Mouse (Mus musculus) urinary bladder, postnatal 10 days (tissue): Measurements from ENCODE around the gene Rnf182.

Source experiments
- DNase-seq: peaks from one replicate; pipeline ENCODE4 v3.0.0; 2022; ENCODE audit warnings: low spot score

Rnf182 gene

GRCm38 (mm10) chr13:43615577-43616254 is at the start of gene Rnf182:
Gene Rnf182 (plus strand): TSS chr13:43615710.
- DNase-seq = peak; percentile 25

DNA sequence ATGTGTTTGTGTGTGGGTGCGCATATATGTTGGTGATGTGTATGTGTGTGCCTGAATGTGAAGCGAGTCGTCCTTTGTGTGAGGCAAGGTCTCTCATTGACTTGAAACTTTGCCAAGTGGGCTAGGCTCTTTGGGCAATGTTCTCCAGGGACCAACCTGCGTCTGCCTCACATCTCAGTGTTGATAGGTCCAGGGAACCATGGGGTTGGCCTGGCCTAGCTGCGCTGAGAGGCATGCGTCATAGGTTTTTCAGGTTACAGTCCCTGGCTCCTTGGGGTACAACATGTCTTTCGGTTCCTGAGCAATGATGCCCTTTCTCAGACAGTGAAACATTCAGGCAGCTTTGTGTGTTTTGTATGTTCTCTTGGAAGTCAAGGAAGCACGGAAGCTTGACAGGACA is 49.3 kb upstream of the Rnf182 start:
- DNase-seq = no peak

GRCm38 (mm10) chr13:43567141-43567891 is 48.2 kb upstream of the Rnf182 start:
- DNase-seq = no peak

DNA sequence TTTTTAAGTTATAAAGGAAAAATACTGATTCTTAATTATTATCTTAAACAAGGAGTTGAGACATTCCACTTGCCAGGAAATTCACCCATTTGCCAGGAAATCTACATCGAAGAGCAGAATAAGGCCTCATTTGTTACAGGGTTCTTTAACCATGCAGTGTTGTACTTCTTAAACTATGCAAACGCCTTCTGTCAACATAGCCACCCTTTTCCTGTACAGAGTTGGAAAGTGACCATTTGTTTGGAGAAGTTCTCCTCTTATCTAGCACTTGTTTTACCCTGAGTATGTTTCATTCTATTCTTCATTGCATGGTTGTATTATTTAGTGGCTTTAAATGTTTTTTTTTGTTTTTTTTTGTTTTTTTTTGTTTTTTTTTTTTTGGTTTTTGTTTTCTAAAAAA is 41.5 kb upstream of the Rnf182 start:
- no peak for DNase-seq

- no peak for DNase-seq
Measured at GRCm38 (mm10) chr13:43575431-43575830, 40.1 kb upstream of the Rnf182 start.

DNA sequence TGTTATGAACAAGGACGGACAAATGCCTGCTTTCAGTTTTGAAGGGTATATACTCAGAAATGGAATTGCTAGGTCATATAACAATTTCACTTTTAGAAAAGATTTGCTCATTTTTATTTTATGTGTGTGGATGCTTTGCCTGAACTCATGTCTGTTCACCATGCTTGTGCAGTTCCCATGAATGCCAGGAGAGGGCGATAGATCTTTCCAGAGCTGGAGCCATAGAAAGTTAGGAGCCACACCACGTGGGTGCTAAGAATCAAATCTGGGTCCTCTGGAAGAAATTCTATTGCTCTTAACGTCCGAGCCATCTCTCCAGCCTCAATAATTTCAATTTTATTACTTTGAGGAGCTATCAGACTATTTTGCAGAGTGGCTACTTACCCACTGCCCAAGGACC is 38.3 kb upstream of the Rnf182 start:
- no peak for DNase-seq

- no peak for DNase-seq
Measured at GRCm38 (mm10) chr13:43577766-43578165, 37.7 kb upstream of the Rnf182 start.

GRCm38 (mm10) chr13:43579740-43580139 is 35.8 kb upstream of the Rnf182 start:
- no peak for DNase-seq

DNA sequence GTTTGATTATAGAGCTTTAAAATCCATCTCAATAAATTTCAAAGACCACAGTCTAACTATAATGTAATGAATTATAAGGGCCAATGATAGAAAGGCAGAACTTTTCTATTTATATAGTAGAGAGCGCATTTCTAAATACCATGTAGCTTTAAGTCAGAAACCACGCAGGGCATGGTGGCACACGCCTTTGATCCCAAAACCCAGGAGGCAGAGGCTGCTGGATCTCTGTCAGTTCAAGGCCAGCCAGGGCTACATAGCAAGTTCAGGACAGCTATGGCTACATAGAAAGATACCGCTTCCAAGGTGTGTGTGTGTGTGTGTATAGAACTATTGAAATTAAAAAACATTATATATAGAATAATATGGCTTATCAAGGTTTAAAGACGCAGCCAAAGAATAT is 34.8 kb upstream of the Rnf182 start:
- DNase-seq = no peak

GRCm38 (mm10) chr13:43582961-43583360 is 32.5 kb upstream of the Rnf182 start:
- DNase-seq = no peak

DNA sequence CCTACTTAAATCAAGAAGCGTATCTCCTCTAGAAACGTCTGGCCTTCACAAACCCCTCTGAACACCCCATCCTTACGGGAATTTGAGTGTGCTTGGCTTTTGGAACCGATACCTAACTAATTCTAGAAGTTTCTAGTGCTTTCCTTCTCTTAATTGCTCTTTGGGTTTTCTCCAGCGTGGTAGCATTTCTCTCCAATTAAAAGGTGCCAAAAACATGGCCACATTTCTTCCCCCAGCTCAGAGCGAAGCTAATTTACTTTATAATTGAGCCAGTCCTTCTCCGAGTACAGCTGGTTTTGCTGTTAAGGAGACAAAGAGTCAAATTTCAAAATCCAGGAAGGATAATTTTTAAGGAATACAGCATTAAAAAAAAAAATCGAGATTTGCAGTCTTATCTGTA is 32.0 kb upstream of the Rnf182 start:
- DNase-seq = no peak

- DNase-seq = no peak
Measured at GRCm38 (mm10) chr13:43585335-43585734, 30.2 kb upstream of the Rnf182 start.

GRCm38 (mm10) chr13:43586966-43587365 is 28.5 kb upstream of the Rnf182 start:
- DNase-seq = no peak

DNA sequence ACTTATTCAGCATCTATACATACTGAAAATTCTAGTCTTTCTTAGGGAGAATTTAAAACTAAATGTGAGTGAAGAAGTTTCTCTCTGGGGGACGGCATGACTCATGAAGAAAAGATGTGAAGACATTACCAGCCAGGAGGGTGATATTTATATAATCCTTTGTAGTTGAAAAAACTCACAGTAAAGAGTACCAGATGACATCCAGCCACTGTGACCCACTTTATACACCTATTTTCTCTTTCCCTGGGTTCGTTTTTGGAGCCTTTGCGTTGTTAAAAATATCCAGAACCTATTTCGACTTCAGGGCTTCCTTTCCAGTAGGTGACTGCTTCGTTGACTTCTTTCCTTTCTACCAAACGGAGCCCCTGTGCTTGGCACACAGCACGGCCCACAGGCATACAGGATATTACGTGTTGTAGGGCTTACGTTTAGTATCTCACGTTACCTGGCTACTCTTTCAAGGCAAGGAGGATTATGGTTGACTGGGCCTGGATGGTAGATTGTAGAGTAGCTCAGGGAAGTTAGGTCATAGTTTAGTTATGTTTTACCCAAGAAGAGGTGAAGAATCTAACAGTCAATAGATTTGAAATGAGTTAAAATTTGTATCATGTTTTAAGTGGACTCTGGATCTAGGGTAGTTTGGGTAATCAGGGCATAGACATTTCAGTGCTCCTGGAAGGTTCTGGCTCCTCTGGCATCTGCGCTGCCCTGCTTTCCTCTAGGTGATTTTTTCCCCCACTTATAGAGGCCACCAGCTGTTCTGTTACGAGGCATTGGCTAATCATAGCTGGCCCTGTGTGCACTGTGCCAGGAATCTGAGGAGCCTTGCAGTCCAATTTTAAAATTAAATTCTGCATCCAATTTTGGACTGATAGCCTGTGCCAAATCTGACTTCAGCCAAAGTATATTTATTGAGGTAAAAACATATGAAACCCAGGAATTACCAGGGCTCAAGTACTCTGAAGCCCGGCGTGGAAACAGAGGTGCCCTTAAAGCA is 27.4 kb upstream of the Rnf182 start:
- DNase-seq = no peak

- DNase-seq = no peak
Measured at GRCm38 (mm10) chr13:43591828-43592680, 23.5 kb upstream of the Rnf182 start.

- DNase-seq = no peak
Measured at GRCm38 (mm10) chr13:43592681-43593068, 22.8 kb upstream of the Rnf182 start.

DNA sequence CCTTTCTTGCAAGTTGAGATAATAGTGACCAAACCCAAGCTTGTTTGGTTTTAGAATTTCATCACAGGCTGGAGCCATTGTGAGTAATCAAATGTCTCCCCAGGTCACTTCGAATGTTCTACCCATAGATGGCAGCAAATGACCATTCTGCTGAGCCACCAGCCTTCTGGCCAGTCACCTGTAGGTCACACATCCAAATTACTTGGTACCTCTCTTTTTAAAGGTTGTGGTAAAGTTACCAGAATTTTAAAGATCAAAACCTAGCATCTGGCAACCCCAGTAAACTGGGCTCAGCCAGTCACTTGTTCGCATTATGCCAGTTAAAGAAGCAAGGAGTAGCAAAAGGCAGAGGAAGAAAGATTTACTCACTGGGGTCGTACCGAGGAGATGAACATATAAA is 19.6 kb upstream of the Rnf182 start:
- no peak for DNase-seq

DNA sequence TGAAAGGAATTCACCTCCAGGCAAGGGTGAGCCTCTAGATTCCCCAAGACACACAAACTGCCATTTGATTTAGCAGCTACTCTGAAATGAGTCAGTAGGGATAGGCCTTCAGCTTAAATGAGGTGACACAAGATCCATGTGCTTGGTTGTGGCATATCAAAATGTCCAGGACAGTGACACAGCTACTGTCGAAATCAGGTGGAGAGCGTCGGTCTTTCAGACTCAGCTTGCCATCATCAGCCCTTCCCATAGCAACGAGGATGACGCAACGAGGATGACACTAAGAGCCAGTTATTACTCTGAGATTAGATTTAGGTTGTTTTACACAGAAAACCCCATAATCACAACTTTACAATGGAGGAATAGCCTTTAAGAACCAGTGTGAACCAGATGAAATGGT is 14.5 kb upstream of the Rnf182 start:
- no peak for DNase-seq

DNA sequence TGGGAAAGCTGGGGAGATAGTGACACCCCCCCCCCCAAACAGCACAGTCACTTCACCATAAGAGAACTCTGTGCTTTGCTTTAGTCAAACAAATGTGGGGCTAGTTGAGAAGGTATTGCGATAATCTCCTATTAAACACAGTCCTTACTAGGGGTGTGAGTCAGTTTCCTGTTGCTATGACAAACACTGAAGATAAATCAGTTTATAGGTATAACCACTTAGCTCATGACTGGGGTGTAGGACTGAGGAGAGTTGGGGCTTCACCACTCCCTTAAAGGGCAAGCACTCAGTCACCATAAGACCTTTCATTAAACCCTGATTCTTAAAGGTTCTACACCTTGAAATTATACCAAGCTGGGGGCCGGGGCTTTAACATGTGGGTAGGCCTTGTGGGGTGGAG is 13.1 kb upstream of the Rnf182 start:
- no peak for DNase-seq

DNA sequence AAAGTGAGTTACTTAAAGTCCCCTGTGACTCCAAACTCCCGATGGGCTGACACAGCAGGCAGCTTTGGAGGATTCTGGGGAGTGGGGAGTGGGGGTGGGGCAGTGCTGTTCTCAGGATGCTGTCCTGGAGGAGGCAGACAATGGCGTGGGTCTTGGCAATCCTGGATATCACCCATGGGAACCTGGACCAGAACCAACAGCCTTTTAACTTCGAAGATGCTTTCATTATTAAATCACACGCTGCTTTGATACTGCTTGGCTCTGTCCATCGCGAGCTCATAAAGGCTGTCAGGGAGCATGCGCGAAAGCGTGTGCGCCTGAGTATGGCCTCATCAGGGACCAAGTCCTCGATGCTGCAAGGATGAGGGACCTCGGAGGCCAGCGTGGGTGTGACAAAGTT is 12.5 kb upstream of the Rnf182 start:
- DNase-seq = no peak

DNA sequence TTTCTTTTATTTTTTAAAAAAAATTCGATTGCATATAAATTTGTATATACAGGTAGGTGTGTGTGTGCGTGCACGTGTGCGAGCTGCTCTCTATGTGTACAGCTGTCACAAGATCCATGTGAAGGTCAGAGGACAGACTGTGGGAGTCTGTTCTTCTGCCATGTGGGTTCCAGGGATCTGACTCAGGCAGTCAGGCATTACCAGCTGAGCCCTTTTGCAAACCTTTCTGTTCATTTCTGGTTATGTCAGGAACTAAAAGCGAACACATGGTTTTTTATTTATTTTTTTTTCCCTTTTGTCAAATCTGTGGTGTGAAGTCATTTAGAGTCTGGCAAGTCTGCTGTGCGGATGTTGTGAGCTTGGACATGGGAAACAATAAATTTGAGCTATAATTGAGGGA is 6.7 kb upstream of the Rnf182 start:
- DNase-seq = no peak

DNA sequence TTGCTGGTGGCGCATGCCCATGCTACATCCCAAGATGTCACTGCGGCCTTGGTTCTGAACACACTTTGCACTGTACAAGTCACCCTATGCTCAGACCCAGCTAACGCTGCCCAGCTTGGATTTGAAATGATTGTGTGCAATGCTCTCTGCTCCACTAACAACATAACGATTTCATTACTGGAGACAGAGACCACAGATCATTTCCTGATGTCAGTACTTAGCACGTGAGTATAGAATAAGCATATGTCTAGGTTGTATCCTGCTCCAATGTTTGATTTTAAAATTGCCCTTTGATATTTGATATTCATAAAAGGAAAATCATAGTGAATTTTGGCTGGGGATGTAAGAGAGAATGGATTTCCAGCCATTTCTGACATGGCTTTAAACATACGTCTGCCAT is 3.5 kb upstream of the Rnf182 start:
- DNase-seq = no peak
